Mouse (Mus musculus) heart, adult 11 months (tissue): Measurements from ENCODE around the gene Plekha7.
A peak's percentile ranks its signal among the peaks of the same experiment; 100 is the strongest.

Experiments
- DNase-seq: peaks from one replicate; pipeline ENCODE4 v3.0.0; 2022

The Plekha7 gene

DNA sequence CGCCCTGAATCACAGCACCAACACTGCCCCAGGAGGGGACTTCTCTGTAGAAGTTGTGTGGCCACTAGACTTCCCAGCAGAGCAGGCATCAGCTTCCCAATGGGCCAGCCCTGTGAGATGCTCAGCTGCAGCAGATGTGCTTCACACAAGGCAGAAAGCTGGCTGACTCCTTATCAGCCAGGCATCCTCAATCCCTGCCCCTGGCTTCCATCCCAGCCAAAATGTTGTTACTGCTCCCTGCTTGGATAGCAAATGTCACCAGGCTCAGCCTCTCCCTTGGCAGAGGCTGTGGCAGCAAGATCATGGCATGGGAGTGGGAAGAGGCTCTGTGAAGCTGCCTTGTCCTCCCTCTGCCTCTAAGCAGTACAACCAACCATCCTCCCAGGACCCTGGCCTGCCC is 125.7 kb downstream of the Plekha7 start:
- peak; percentile 94 for DNase-seq

GRCm38 (mm10) chr7:116181444-116181946 is 126.7 kb downstream of the Plekha7 start:
- DNase-seq: no peak

- DNase-seq: no peak
Measured at GRCm38 (mm10) chr7:116178916-116179315, 129.3 kb downstream of the Plekha7 start.

DNA sequence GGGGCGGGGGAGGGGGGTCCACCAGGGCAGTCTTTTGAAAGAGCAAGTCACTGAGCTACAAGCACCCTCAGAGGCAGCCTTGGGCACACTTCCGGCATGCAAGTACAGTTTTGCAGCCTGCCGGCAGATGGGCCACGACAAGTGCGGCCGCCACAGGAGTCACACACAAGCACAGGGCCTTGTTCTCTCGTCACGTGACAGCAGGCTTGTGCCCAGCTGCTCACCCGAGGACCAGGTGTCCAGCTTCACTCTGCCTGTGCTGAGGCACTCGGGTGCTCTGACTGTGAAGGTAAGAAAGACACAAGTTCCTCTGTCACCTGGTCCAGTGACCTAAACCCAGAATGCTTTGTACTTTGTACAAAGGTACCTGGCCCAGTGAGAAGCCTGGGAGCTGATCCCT is 135.4 kb downstream of the Plekha7 start:
- DNase-seq: no peak

GRCm38 (mm10) chr7:116169426-116169825 is 138.8 kb downstream of the Plekha7 start:
- no peak for DNase-seq

DNA sequence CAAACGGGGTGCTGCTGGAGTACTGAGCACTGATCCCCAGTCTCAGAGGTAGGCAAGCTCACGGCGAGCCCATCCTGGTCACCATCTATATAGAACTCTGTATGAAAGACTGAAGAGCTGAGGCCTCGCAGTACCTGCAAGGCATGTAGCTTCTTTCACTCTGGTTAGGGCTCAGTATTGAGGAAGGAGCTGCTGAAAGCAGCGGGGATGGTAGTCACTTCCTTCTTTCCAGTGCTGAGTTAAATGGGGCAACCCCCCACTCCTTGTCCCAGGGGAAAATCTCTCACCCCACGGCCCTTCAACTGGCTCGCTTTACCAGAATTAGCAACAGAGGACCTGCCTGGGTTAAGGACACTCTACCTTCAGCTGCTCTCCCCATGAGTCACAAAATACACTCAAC is 140.0 kb downstream of the Plekha7 start:
- DNase-seq: no peak

DNA sequence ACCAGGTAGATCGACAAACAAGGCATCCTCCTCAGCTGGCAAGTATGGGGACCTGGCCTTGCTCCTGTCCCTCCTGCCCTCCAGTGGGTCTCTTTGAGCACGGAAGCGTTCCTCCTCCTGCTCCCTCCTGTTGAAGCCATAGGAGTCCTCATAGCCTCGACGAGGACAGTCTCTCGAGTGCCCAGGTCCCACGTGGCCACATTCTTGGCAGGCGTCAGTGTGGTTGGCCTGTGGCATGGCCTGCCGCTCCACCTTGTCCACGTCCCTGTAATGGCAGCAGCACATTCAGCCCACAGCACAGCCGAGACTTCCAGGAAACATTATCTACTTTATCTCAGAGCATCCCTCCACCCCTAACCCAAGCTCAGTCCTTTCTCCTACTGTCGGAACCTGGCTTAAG is 143.9 kb downstream of the Plekha7 start:
- peak; percentile 89 for DNase-seq

DNA sequence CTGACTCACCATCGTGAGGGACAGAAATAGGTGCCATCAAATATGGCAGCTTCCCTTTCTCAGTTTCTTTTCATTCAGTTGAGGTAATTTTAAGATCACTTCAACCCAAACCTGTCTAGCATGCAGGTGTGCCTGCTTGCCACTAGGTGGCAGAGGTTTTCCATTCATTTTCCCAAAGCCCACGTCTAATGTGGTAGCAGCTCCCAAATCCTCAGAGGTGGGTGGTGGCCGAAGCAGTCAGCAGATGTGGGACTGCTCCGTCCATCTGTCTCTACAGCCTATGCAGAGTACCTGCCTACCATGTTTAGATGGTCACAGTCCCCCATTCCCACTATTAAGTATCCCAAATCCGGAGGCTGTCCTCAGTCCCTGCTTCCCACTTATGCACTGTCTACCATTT is 146.6 kb downstream of the Plekha7 start:
- no peak for DNase-seq

GRCm38 (mm10) chr7:116156894-116157143 is 151.4 kb downstream of the Plekha7 start:
- DNase-seq: peak; percentile 92

GRCm38 (mm10) chr7:116156072-116156893 is 151.9 kb downstream of the Plekha7 start:
- DNase-seq: peak; percentile 93

DNA sequence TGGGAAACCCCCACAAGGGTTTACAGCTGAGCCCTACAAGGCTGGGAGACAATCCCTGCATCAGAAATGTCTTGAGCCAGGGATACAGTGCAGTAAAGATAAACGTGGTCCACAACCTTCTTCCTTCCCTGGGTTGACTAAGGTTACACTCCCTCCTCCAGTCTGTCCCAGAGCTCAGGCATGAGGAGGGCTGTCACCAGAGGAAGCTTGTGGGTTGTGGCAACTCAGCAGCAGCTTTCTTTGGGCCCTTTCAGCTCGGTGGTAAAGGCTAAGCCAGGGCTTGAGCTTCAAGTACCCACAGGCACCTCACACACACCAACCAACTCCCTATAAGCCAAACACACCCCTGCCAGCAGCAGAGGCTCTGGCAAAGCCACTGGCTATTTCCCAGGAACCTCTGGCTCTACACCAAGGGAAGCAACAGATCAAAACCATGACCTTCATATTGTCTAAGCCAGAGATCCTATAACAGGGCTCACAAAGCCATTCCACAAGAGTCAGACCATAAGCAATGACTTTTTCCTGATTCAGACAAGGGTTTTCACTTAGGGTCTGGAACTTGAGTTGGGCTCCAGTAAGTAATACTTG is 154.3 kb downstream of the Plekha7 start:
- DNase-seq: no peak

DNA sequence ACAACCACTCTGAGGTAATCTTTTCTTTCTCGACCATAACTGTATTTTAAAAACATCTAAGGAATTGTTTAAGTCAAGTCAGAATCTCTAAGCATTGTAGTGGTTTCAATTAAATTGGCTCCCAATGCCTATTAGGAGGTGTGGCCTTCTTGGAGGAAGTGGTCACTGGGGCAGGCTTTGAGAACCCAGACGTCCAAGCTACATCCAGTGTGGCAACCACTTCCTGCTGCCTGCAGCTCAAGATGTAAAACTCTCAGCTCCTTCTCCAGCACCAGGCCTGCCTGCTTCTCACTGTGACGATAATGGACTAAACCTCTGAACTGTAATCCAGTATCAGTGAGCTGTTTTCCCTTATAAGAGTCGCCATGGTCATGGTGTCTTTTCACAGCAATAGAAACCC is 158.6 kb downstream of the Plekha7 start:
- no peak for DNase-seq

GRCm38 (mm10) chr7:116147114-116147513 is 161.1 kb downstream of the Plekha7 start:
- DNase-seq: no peak

DNA sequence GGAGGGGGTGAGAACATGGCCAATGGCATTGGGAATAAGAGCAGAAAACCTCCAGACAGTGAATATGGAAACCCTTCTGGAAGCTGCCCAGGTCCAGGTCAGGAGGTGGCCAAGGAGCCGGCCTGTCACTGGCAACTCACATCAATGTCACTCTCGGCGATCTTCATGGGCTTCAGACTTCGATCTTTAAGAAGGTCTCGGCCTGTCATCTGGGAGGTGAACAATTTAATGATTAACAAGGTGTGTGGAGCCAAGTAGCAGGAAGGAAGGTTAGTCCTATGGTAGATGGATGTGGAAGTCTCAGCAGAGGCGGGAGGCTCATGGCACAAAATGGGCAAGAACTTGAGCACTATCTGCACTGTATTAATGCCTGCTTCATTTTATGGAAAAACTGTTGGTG is 163.1 kb downstream of the Plekha7 start:
- DNase-seq: no peak

DNA sequence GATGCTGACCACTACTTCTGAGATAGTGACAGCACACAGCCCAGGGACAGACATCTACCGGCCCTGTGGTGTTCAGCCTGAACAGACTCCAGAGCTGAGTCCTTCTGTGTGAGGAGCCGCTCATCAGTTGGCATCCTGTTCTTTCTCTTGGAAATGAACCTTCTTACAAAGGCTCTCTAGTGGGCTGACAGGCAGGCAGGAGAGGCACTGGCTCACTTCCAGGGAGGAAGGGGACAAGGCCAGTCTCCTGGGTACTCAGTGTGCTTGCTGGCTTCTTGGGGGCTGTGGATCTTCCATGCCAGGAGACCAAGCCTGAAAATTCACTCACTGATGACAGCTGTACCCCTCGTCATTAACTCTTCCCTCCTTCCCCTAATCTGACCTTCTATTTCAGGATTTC is 170.5 kb downstream of the Plekha7 start:
- no peak for DNase-seq

- DNase-seq: no peak
Measured at GRCm38 (mm10) chr7:116137149-116137548, 171.0 kb downstream of the Plekha7 start.

- DNase-seq: peak; percentile 94
Measured at GRCm38 (mm10) chr7:116134413-116135292, 173.5 kb downstream of the Plekha7 start.

DNA sequence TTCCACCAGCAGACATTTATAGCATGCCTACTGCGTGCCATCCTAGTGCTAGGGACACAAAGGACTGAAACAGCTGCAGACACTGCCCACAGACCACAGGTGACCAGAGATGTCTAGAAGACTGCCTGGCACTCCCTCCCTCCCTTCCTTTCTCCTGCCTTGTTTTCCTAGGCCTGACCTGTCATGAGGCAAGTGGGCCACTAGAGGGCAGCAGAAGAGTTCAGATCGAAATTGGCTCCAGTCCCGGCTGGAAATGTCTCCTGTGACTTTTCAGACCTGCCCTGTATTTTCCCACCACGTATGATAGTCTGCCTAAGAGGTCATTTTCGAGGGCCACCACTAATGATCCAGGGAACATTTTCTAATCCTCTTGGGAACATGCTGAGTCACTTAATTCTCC is 176.1 kb downstream of the Plekha7 start:
- DNase-seq: peak; percentile 95

DNA sequence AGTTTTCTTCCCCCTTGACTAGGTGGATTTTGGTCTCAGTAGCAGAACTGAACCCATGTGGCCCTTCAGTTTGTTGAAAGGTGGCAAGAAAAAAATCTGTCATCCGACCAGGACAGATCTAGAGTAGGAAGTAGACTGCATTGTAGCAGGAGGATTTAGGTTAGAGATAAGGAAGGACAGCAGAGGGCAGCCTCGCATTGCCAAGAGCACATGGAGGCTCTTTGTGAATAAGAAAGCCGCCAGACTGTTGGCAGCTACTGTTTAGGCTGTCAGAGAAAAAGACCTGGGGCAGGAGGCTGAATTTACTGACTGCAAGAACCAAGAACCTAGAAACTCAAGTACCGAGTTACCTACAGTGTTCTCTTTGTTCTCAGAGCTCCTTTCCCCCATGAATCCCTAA is 176.8 kb downstream of the Plekha7 start:
- no peak for DNase-seq

DNA sequence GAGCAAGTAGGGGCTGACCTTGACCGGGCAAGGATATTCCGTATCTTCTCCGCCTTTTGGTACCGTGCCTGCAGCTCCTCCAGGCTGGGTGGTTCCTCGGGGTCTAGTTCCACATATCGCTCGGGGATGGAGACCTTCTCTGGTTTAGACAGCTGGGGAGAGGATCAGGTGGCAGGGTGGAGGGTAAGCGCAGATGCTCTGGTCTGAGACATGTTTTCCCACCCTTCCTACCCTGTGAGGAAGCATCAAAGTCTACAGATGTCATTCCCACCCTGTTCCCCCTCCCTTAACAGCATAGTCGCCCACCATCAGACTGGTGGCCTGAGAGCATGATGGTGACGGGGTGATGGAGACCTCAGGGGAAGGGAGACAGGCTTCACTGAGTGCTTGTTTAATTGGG is 178.8 kb downstream of the Plekha7 start:
- no peak for DNase-seq

DNA sequence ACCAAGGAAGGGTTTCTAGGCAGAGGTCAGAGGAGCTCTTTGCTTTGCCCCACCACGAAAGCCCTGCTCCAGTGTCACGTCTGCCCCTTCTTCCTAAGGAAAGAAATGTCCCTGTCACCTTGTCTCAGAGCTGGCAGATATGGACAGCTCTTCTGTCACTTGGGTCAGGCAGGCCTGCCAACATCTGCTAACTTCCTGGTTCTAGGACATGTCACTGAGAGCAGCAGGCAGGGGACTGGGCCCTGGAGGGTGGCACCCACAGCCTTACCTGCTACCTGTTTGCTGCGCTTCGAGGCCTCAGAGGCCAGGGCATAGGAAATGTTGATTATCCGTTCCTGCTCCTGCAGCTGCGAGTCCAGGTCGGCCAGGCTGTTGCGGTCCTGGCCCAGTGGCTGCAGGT is 179.9 kb downstream of the Plekha7 start:
- peak; percentile 92 for DNase-seq

- no peak for DNase-seq
Measured at GRCm38 (mm10) chr7:116127052-116127451, 181.1 kb downstream of the Plekha7 start.

DNA sequence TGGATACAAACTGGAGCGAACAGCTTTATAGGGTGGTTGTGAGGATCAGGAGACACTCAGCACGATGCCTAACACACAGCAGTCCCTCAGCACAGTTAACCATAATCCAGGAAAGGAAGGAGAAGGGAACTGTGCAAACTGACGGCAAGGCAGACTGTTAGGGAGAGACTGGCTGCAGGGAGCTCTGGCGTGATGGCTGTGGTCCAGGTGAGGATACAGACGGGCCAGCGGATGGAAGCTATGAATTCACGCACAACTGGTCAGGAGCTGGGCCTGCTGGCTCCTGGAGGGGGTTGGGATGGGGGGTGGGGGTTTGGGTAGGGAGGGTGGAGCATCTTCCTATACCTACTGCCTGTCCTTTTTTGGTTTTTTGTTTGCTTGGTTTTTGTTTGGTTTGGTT is 182.5 kb downstream of the Plekha7 start:
- no peak for DNase-seq

DNA sequence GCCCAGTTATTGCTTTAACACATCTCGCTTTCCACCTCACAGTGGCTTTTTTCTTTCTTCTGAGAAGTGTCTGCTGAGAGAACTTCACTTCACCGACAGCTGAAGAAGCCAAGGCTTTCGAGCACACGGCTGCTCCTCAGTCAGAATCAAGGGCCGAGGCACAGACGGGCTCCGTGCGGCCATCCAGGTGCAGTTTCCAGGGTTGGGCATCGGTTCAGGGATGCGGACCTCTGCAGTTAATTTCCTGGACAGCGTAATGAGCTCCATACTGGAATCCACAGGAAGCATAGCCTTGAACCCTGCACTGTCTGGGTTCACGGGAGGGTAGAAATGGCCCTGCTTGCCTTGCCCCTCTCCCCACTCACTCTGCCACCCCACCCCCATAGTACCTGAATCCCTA is 184.1 kb downstream of the Plekha7 start:
- DNase-seq: no peak
